Mouse (Mus musculus): ENCODE measurements at regions not wholly inside any gene's neighbourhood (a gene's known extent, or its start where the extent isn't known, plus 50 kb on each side); places are given as distances from the start of the nearest gene placed in this dataset.
A peak's percentile ranks its signal among the peaks of the same experiment; 100 is the strongest.
"Not testable (repeated sequence)": the region's sequence is repeated elsewhere in the genome, so short reads cannot be mapped to it uniquely, and the experiment has no call there.

GRCm38 (mm10) chr3:113105979-113106378 lies 152.7 kb downstream of the Amy2a5 start:
- no peak for DNase-seq (ENCODE audit: low spot score in 2 of 2)

- not testable (repeated sequence) for DNase-seq (ENCODE audit: low spot score in 2 of 2)
Observed at GRCm38 (mm10) chr3:113090850-113091249, 167.8 kb downstream of the Amy2a5 start.

- DNase-seq (ENCODE audit: low spot score in 2 of 2) = peak; percentile 4 to 37
Observed at GRCm38 (mm10) chr3:113080704-113081103, 177.9 kb downstream of the Amy2a5 start.

Data from frontal cortex, postnatal 10 days (tissue).